16 mouse cellular contexts compared by ENCODE assay signal in genomic region chr11:81512434-81512833, GRCm38 (mm10).
A peak's percentile ranks its signal among the peaks of the same experiment; 100 is the strongest.
DNase-seq lines count a peak whose midpoint lies in the region; ATAC-seq lines count a peak whose summit lies in the region.
"Had no signal": no experiment of that assay in that cellular context is flagged by ENCODE, and none has a peak within 500 bp of the region (broad histone marks: within the 10 kb centered on the region; RNA-seq: fewer than 3 reads in every experiment).

No protein-coding gene starts in this region.

- H3K27me3 ChIP-seq in forebrain, embryonic 14.5 days (replicated peaks; ENCODE audit: control insufficient read depth, insufficient read depth, low read length): no peaks in the 10 kb centered on the region
- peaks cover 11% of the 10 kb centered on the region for H3K27me3 ChIP-seq in forebrain, embryonic 10.5 days (ENCODE audit: poor library complexity, severe bottlenecking)
- H3K27me3 ChIP-seq: liver, embryonic 12.5 days had no signal

- H3K4me1 ChIP-seq in forebrain, embryonic 14.5 days (ENCODE audit: control insufficient read depth, insufficient read depth, low read length): peaks cover 5% of the 10 kb centered on the region; the same call in 1 of the 2 replicates
- H3K4me1 ChIP-seq in forebrain, embryonic 10.5 days: peaks cover 27% of the 10 kb centered on the region
- H3K4me1 ChIP-seq: liver, embryonic 12.5 days had no signal

- DNase-seq in forebrain, embryonic 14.5 days (ENCODE audit: low spot score): peak; percentile 84
- DNase-seq in forebrain, embryonic 10.5 days (ENCODE audit: extremely low spot score, low spot score): no peak
- DNase-seq in layer of hippocampus, postnatal 14 days (ENCODE audit: low spot score in 2 of 2): peak; percentile 64 to 90
- peak; percentile 59 for DNase-seq in right cerebral cortex, postnatal 25 days
- no peak for DNase-seq in urinary bladder, postnatal 4 days (ENCODE audit: low spot score in 2 of 2)
- DNase-seq in kidney, postnatal 14 days: no peak
- no peak for DNase-seq in spleen, adult 12 weeks (ENCODE audit: low spot score)
- DNase-seq: B cell, adult 2 months; gastrocnemius, postnatal 25 days; lung, postnatal 36 days had no signal

- peak; percentile 79; the same call in 1 of the 2 replicates for ATAC-seq in forebrain, embryonic 14.5 days
- peak; percentile 78 for ATAC-seq in frontal cortex, adult (ENCODE audit: low TSS enrichment)
- ATAC-seq: activated CD4-positive, CD25-positive, alpha-beta regulatory T cell, adult 4 months; intestine, embryonic 16.5 days; liver, embryonic 12.5 days had no signal

- WGBS in forebrain, embryonic 14.5 days: 64% methylated on average over 10 of the region's 10 CpGs
- WGBS in forebrain, embryonic 10.5 days: 94% methylated on average over 10 of the region's 10 CpGs

- no peak overlapping the region for H3K27ac ChIP-seq in forebrain, embryonic 14.5 days (ENCODE audit: low read depth, low read length)
- no peak overlapping the region for H3K27ac ChIP-seq in forebrain, embryonic 10.5 days
- H3K27ac ChIP-seq: embryonic facial prominence, embryonic 15.5 days; liver, embryonic 12.5 days had no signal

- no peaks in the 10 kb centered on the region for H3K36me3 ChIP-seq in forebrain, embryonic 14.5 days (ENCODE audit: control insufficient read depth, insufficient read depth, low read length)
- H3K36me3 ChIP-seq in forebrain, embryonic 10.5 days (replicated peaks): no peaks in the 10 kb centered on the region
- H3K36me3 ChIP-seq: embryonic facial prominence, embryonic 15.5 days; G1E; liver, embryonic 12.5 days had no signal

- H3K9ac ChIP-seq in forebrain, embryonic 14.5 days (ENCODE audit: low read length): no peak overlapping the region
- H3K9ac ChIP-seq: embryonic facial prominence, embryonic 15.5 days; liver, embryonic 12.5 days had no signal

- H3K4me2 ChIP-seq in forebrain, embryonic 14.5 days (ENCODE audit: low read length): no peak overlapping the region
- H3K4me2 ChIP-seq: embryonic facial prominence, embryonic 15.5 days; liver, embryonic 12.5 days had no signal

- no peak overlapping the region for H3K4me3 ChIP-seq in forebrain, embryonic 14.5 days (ENCODE audit: low read depth, low read length)
- H3K4me3 ChIP-seq in forebrain, embryonic 10.5 days: no peak overlapping the region
- H3K4me3 ChIP-seq: embryonic facial prominence, embryonic 15.5 days; liver, embryonic 12.5 days had no signal

- H3K9me3 ChIP-seq in forebrain, embryonic 14.5 days (replicated peaks; ENCODE audit: control insufficient read depth, low read length): no peaks in the 10 kb centered on the region
- H3K9me3 ChIP-seq in forebrain, embryonic 10.5 days: no peaks in the 10 kb centered on the region
- H3K9me3 ChIP-seq: embryonic facial prominence, embryonic 15.5 days; liver, embryonic 12.5 days had no signal

Comparison
In these comparisons a context has a peak if more than half of its experiments do, and no peak if none do; other contexts are left out.
1. DNase-seq: peak in forebrain, embryonic 14.5 days (single experiment), layer of hippocampus, postnatal 14 days (2 of 2) and right cerebral cortex, postnatal 25 days (single experiment); none in forebrain, embryonic 10.5 days (single experiment), urinary bladder, postnatal 4 days (0 of 2), kidney, postnatal 14 days (single experiment) and spleen, adult 12 weeks (single experiment).